Mouse (Mus musculus): Measurements from ENCODE around the gene Ccl24. TPM values are rescaled to one million over a fixed set of nuclear protein-coding genes. Genes with fewer than 3 reads are reported as not detected.
"Not testable (repeated sequence)": the region's sequence is repeated elsewhere in the genome, so short reads cannot be mapped to it uniquely, and the experiment has no call there.

The Ccl24 gene
- total RNA-seq (2015), result 0.56 and 1.1 TPM in 2 replicates
- not detected in 2 replicates for total RNA-seq (2017)

DNA sequence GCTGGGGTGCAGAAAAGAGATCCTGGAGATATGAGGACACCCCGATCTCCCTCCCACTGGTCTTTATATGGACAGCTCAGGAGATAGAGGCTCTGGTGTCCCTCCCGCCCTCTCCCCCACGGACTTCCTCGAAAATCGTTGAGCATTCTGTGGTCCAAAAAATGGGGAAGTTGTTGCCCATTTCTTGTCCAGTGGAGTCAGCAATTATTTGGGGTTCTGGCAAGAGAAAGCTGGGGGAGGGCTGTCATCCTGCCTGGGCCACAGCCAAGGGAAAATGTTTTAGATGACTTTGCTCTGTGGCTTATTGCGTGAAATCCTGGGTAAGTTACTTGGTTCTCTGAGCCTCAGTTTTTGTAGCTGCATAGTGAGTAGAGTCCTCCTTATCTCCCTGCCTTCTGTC lies at the start of gene Ccl24:
TSS of gene Ccl24 (minus strand) at position 44 of the 400 bp plus-strand sequence.
- ATAC-seq (replicated peaks; ENCODE audit: poor library complexity), result peak; percentile 71

GRCm38 (mm10) chr5:135621725-135622124 lies 48.9 kb upstream of the Ccl24 start:
- no peak for ATAC-seq (replicated peaks; ENCODE audit: poor library complexity)

DNA sequence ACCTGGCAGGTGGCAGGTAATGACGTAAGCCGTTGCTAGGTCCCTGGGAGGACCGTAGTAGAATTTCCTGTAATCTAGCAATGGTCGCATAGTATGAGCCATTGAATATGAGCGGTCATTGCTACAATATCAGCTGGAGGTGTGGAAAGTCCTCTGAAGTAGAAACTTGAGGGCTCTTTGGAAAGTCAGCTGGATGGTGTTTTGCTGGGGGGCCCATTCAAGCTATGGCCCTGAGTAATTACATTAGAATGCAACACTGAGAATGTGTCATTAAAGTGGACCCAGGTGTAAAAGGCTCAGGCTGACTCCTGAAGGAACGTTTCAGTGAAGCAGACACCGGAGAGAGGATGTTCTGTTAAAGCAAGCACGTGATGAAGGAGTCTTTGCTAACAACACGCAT lies 47.7 kb upstream of the Ccl24 start:
- ATAC-seq (replicated peaks; ENCODE audit: poor library complexity), result no peak

DNA sequence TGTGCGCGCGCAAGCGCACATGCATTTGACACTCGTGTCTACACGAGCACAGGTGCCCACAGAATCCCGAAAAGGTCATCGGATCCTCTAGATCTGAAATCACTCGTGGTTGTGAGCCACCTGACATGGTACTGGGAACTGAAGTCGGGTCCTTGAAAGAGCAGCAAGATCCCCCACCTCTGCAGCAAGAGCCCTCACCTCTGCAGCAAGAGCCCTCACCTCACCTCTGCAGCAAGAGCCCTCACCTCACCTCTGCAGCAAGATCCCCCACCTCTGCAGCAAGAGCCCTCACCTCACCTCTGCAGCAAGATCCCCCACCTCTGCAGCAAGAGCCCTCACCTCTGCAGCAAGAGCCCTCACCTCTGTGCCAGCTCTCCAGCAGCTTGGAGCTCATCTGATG lies 46.9 kb upstream of the Ccl24 start:
- not testable (repeated sequence) for ATAC-seq (replicated peaks; ENCODE audit: poor library complexity)

- no peak for ATAC-seq (replicated peaks; ENCODE audit: poor library complexity)
Measured at GRCm38 (mm10) chr5:135609794-135610193, 36.9 kb upstream of the Ccl24 start.

GRCm38 (mm10) chr5:135607581-135607980 lies 34.7 kb upstream of the Ccl24 start:
- ATAC-seq (replicated peaks; ENCODE audit: poor library complexity), result no peak

DNA sequence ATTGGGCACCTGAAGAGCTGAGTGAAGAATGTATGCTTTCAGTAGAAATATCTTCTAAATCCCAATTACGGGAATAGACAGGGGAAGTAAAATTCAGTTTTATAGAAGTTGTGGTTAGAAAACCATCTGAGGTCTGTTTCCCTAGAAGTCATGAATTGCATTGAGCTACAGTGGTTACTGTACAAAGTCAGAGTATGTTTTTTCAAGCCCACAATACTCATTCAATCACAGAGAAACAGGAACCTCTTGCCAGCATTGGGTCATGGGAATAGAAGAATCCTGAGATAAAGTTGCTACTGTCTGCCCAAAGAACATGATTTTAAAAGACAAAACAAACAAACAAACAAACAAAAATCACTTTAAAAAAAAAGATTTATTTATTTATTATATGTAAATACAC lies 33.9 kb upstream of the Ccl24 start:
- ATAC-seq (replicated peaks; ENCODE audit: poor library complexity), result peak; percentile 39; the same call in 1 of the 2 replicates

DNA sequence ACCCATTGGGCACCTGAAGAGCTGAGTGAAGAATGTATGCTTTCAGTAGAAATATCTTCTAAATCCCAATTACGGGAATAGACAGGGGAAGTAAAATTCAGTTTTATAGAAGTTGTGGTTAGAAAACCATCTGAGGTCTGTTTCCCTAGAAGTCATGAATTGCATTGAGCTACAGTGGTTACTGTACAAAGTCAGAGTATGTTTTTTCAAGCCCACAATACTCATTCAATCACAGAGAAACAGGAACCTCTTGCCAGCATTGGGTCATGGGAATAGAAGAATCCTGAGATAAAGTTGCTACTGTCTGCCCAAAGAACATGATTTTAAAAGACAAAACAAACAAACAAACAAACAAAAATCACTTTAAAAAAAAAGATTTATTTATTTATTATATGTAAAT lies 31.8 kb upstream of the Ccl24 start:
- ATAC-seq (replicated peaks; ENCODE audit: poor library complexity), result peak; percentile 23; the same call in 1 of the 2 replicates

DNA sequence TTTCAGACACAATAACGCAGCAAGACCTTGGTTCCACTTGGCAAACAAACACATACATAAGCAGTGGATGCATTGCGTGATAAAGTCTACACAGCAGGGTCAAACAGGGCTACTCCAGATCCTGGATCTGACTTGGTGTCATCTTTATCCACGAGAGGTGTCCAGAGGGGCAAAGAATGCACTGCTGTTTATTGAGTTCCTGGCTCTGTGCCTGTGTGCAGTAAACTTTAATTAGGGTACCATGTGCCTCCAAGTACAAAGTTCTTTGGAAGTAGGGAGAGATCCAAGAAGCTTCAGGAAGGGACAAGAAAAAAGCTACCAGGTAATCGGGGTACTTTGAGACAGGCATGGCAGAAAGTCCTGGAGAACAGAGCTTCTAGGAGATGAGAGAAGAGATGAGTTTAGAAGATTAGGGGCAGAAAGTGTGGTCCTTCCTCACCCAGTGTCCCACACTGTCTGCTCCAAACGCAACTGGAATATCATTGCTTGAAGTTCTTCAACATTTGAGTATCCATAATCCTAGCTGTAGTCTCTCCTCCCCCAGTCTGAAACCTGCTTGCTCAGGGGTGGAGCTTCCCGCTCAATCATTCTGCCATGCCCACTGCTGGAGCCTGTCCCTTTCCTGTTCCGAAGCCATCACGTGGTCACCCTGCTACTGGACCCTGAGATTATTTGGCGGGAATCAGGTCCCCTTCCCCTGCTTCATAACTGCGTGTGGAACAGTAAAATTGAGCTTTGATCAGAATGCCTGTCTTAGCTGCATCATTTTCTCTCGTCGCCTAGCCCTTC lies 17.3 kb upstream of the Ccl24 start:
- ATAC-seq (replicated peaks; ENCODE audit: poor library complexity), result no peak

- ATAC-seq (replicated peaks; ENCODE audit: poor library complexity), result no peak
Measured at GRCm38 (mm10) chr5:135587764-135588163, 14.9 kb upstream of the Ccl24 start.

DNA sequence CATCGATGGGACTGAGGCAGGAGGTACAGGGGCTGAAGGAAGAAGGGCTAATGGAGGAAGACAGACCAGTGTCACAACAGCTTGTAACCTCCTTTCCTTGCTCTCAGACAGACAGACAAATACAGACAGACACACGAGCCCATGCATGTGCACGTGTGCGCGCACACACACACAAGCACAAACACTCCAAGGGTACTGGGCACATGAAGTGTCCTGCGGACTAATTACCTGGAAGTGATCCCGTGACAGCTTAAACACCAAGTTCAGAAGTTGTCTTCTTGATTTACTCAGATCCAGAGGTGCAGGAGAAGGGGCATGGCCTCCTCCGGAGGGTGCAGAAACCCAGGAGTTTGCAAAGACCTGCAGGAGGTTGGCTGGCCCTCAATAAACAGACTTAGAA lies 12.8 kb upstream of the Ccl24 start:
- no peak for ATAC-seq (replicated peaks; ENCODE audit: poor library complexity)

- ATAC-seq (replicated peaks; ENCODE audit: poor library complexity), result peak; percentile 20; the same call in 1 of the 2 replicates
Measured at GRCm38 (mm10) chr5:135582330-135582729, 9.5 kb upstream of the Ccl24 start.

DNA sequence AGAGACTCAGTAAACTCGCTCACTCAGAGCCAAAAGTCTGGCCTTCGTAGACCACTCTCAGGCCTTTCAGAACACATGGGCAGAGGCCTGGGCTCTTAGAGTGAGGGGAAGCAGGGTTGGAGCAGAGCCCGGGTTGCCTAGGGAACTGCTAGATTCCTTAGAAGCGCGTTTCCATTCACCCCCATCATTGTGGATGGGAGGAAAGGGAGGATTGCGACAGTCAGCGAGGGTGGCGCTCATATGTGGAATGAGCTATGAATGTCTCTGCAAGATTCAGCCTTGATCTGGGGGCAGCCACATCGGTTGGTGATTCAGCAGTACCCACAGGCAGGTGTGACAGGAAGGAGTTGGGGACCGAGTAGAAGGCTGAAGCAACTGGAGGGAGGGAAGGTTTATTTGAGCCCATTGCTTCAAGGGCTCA lies 6.5 kb upstream of the Ccl24 start:
- ATAC-seq (replicated peaks; ENCODE audit: poor library complexity), result no peak

GRCm38 (mm10) chr5:135576055-135576454 lies 3.2 kb upstream of the Ccl24 start:
- no peak for ATAC-seq (replicated peaks; ENCODE audit: poor library complexity)

DNA sequence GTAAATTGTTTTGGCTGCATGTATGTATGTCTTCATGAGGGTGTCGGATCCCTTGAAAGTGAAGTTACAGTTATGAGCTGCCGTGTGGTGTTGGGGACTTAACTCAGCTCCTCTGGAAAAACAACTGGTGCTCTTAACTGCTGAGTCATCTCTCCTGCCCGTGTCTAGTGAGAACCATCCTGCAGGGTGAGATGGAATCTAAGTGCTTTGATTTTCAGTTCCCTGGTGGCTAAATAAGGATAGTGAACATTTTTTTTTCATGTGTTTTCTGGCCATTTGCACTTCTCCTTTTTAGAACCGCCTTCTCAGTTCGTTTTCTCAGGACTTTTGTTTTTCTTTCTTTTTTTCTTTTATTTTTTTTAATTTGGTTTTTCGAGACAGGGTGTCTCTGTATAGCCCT lies 4.2 kb downstream of the Ccl24 start:
- peak; percentile 49 for ATAC-seq (replicated peaks; ENCODE audit: poor library complexity)

DNA sequence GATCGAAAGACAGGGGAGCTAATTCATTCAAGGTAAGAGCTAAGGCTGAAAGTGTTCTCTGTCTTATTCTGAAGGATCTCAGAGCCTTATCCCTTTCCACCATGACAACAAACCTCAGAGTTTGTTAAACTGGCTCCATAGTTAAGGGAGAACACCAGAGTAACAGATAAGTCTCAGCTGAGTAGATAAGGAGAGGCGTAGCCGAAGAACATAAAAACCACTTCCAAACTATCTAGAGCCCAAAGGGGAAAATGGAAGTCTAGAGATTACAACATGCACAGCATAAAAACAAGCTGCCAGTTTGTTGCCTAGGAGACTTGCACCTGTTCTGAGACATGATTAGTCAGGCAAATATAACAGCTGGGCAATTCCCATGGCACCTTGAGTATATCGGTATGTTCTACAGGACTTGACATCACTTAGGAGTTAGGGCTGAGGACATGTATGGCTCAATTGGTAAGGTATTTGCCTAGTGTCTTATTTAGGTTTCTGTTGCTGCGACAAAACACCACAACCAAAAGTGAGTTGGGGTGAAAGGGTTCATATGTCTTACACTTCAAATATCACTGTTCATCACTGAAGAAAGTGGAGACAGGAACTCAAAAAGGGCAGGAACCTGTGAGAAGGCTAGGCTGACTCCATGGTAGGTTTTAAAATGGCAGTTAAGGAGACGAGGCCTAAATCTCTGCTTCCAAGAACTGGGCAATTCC lies 5.1 kb downstream of the Ccl24 start:
- ATAC-seq (replicated peaks; ENCODE audit: poor library complexity), result peak; percentile 45

GRCm38 (mm10) chr5:135563469-135563868 lies 9.4 kb downstream of the Ccl24 start, which contains the start of gene Ccl26:
Gene Ccl26 (minus strand): TSS chr5:135563569.
- ATAC-seq (replicated peaks; ENCODE audit: poor library complexity), result no peak

DNA sequence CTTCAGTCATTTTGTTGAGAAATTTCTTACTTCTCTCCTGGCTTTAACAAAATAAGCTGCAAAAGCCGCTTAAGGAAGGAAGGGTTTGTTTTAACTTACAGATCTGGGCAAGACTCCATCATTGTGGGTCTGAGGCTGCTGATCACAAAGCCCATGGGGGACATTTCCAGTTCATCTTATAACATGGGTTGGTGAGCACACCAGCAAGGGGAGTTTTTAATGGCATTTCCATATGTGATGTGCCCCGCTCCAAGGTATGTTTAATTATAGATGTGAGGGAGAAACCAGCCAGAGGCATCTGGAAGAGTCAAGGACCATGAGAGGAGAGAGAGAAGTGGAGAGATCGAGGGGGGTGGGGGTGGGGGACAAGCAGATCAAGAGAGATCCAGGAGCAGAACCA lies 15.2 kb downstream of the Ccl24 start:
- ATAC-seq (replicated peaks; ENCODE audit: poor library complexity), result no peak

- ATAC-seq (replicated peaks; ENCODE audit: poor library complexity), result no peak
Measured at GRCm38 (mm10) chr5:135557051-135557450, 15.8 kb downstream of the Ccl24 start.

GRCm38 (mm10) chr5:135556259-135556658 lies 16.6 kb downstream of the Ccl24 start:
- ATAC-seq (replicated peaks; ENCODE audit: poor library complexity), result no peak

DNA sequence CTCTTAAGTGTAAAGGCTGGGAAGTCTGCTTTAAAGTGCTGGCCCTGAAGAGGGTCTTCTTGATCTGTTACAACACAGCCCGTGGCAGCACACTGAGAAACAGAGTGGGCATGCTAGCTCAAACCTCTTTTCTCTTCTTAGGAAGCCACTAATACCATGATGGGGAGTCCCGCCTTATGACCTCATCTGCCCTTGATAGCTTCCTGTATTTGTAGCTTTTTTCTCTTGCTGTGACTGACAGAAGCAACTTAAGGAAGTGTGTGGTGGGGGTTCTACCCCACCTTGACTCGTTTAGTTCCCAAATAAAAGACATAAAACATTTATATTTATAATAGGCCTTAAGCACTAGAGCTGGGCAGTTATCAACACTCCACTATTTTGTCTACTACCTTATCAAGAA lies 21.3 kb downstream of the Ccl24 start:
- no peak; the same call in 1 of the 2 replicates for ATAC-seq (replicated peaks; ENCODE audit: poor library complexity)

GRCm38 (mm10) chr5:135550910-135551309 lies 21.9 kb downstream of the Ccl24 start:
- ATAC-seq (replicated peaks; ENCODE audit: poor library complexity), result peak; percentile 79

All from megakaryocyte progenitor cell, adult 5-6 weeks (primary cell).